Mouse (Mus musculus): ENCODE measurements around the gene Gm20817. TPM values are rescaled to one million over a fixed set of nuclear protein-coding genes. Genes with fewer than 3 reads are reported as not detected.
"Not testable (repeated sequence)": the region's sequence is repeated elsewhere in the genome, so short reads cannot be mapped to it uniquely, and the experiment has no call there.

The Gm20817 gene
- not detected in 2 replicates for polyA plus RNA-seq (2014; fragmentation: Nextera tagmentation; extraction: Ambion mirVana)

DNA sequence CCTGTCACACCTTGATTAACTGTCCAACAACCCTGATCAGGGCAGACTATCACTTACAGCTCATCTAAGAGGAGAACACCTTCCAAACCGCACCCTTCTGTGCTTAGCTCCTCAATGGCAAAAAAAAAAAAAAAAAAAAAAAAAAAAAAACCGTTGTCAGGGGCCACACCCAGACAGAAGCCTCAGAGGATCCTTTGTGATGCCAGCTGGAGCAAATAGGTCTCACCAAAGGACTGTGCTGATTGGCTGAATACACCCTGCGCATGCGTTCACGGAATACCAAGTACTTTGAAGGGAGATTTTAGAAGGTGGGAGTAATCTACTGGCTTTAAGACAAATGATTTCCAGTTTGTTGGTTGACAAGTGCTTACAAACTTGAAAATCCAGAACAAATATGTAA, at the start of gene Gm20817:
TSS of gene Gm20817 (minus strand) at position 101 of the 400 bp plus-strand sequence.
- H3K9me3 ChIP-seq (ENCODE audit: control insufficient read depth, low read length); H3K4me1 ChIP-seq (ENCODE audit: control insufficient read depth, insufficient read depth, low read length); H3K27ac ChIP-seq (ENCODE audit: low read depth, low read length); H3K4me3 ChIP-seq (ENCODE audit: low read depth, low read length); H3K27me3 ChIP-seq (ENCODE audit: control insufficient read depth, insufficient read depth, low read length); H3K9ac ChIP-seq (ENCODE audit: low read length); H3K4me2 ChIP-seq; ATAC-seq (ENCODE audit: low FRiP score); H3K36me3 ChIP-seq (ENCODE audit: control insufficient read depth, insufficient read depth, low read length); DNase-seq (ENCODE audit: low spot score, missing footprints): not testable (repeated sequence)
- no CpG with 5 or more reads among the region's 5 CpGs for WGBS
